Mouse (Mus musculus) olfactory bulb, adult 2 months (tissue): ENCODE results near the gene Metap2.

Experiments
- CTCF ChIP-seq: fragments of 200-500 bp; IDR thresholded peaks from 2 replicates; pipeline ENCODE4 v1.5.1; 2012; ENCODE audit warnings: low read depth, mild to moderate bottlenecking, low read length, moderate library complexity; ENCODE audit not compliant: insufficient read depth
- POLR2A ChIP-seq: fragments of 200-500 bp; IDR thresholded peaks from 2 replicates; pipeline ENCODE4 v1.6.1; 2012; ENCODE audit warnings: mild to moderate bottlenecking, low read depth, low read length, moderate library complexity; ENCODE audit not compliant: insufficient read depth

- TF ChIP-seq CTCF (no peak), POLR2A (no peak)
These were observed 4.3 kb downstream of the Metap2 start for GRCm38 (mm10) chr10:93892551-93892950.
